Mouse (Mus musculus) monocyte, adult 5-6 weeks (primary cell): Measurements from ENCODE around the gene Mafg. TPM values are rescaled to one million over a fixed set of nuclear protein-coding genes. Genes with fewer than 3 reads are reported as not detected.

ENCODE experiments used
- ATAC-seq: fragments of 153-309, 156-312 bp; replicated peaks from 2 replicates; pipeline ENCODE4 v1.8.0; 2017; ENCODE audit warnings: mild to moderate bottlenecking; ENCODE audit not compliant: low TSS enrichment, insufficient number of reproducible peaks, severe bottlenecking, poor library complexity, low FRiP score
- total RNA-seq: library from RNA; stranded (forward); fragments of 200-1000, 200-491, 200-594 nt; gene quantifications from 3 replicates; pipeline ENCODE4 v1.2.3, GENCODE M21; 2017

Mafg gene
- total RNA-seq, 1 experiment from 2014 or later: 34.0 TPM

- no peak for ATAC-seq
Measured at GRCm38 (mm10) chr11:120578694-120579243, 54.6 kb downstream of the Mafg start.

- ATAC-seq: no peak
Measured at GRCm38 (mm10) chr11:120578024-120578693, 55.2 kb downstream of the Mafg start.

DNA sequence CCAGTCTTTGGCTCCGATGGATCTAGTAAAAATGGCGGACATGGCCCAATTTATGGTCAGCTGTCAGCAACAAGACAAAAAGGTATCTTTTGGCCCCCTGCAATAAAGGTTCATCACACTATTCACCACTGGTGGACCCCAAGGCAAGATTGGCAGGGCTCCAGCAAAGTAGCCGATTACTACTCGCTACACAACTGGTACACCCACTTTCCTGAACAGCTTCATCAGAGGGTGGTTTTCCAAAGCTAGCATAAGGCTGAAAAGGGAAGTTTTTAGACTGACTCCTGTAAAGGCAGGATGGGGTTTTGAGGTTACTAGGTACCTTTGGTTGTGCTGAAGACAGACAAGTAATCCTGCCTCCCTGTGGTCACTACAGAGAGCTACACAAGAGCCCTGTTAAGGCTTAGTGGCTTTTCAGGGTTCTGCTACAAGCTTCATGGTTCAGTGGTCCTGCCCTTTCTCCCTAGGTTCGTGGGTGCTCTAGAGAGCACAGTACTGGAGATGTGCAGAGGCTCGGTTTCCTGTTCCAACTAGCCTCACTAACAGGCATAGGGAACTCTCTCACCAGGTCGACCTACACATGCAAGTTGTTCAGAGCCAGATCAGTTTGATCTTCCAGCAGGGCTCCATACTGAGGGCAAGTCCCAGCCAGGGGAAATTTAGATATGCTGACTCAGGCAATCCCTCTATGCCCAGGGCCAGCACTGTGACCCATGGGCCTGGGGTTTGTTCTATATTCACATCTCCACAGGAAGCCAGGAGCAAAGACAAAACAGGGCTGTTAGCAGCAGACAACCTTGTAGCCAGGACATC lies 56.0 kb downstream of the Mafg start:
- ATAC-seq: no peak

GRCm38 (mm10) chr11:120576365-120576981 lies 56.9 kb downstream of the Mafg start:
- no peak for ATAC-seq

DNA sequence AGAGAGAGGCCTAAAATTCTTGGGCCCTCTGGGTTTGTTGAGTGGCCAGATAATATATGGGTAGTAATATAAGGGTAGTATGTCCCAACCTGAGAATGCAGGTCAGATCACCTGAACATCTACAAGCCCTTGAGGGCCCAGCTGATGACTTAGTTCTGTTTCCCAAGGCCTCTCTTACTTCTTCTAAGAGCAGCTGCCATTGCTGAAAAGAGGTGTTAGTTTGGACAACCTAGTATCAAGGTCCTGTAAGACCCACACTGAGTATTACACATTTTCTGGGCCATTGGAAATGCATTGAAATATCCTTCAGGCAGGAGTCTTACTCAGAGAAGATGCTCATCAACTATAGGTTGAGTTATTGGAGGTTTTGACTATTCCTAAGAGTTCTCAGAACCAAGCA lies 57.5 kb downstream of the Mafg start:
- ATAC-seq: no peak

Other genes with a start within 250 kb of the Mafg start
- 36.2 to 43.1 TPM (median 37.2 TPM) in 3 replicates for gene Nploc4, start 195.9 kb downstream of the Mafg start, total RNA-seq
- not detected in 3 replicates for gene Tspan10, start 191.0 kb downstream of the Mafg start, total RNA-seq
- gene Pde6g, start 180.1 kb downstream of the Mafg start, total RNA-seq: 0.29 TPM in 1 of 3 replicates, not detected in the others
- 3.5 to 6.4 TPM (median 3.9 TPM) in 3 replicates for gene Oxld1, start 175.5 kb downstream of the Mafg start, total RNA-seq
- gene Ccdc137, start 175.5 kb downstream of the Mafg start, total RNA-seq: 17.9 to 37.4 TPM (median 25.2 TPM) in 3 replicates
- 4.8 to 15.5 TPM (median 14.4 TPM) in 3 replicates for gene Arl16, start 166.0 kb downstream of the Mafg start, total RNA-seq
- 30.7 to 37.5 TPM (median 32.4 TPM) in 3 replicates for gene Mrpl12, start 149.0 kb downstream of the Mafg start, total RNA-seq
- 6.6 to 8.1 TPM (median 7.4 TPM) in 3 replicates for gene Slc25a10, start 141.8 kb downstream of the Mafg start, total RNA-seq
- not detected in 3 replicates for gene Gcgr, start 102.9 kb downstream of the Mafg start, total RNA-seq
- 13.8 to 21.9 TPM (median 16.9 TPM) in 3 replicates for gene Mcrip1, start 83.9 kb downstream of the Mafg start, total RNA-seq
- not detected in 3 replicates for gene Ppp1r27, start 82.5 kb downstream of the Mafg start, total RNA-seq
- 331 to 434 TPM (median 349 TPM) in 3 replicates for gene P4hb, start 60.3 kb downstream of the Mafg start, total RNA-seq
- 163 to 262 TPM (median 173 TPM) in 3 replicates for gene Arhgdia, start 52.0 kb downstream of the Mafg start, total RNA-seq
- gene Alyref, start 35.2 kb downstream of the Mafg start, total RNA-seq: 78.4 to 113 TPM (median 112 TPM) in 3 replicates
- 18.5 to 31.2 TPM (median 26.5 TPM) in 3 replicates for gene Anapc11, start 35.2 kb downstream of the Mafg start, total RNA-seq
- gene Npb, start 25.1 kb downstream of the Mafg start, total RNA-seq: not detected in 3 replicates
- 26.9 to 43.7 TPM (median 32.9 TPM) in 3 replicates for gene Pcyt2, start 15.7 kb downstream of the Mafg start, total RNA-seq
- 131 to 192 TPM (median 132 TPM) in 3 replicates for gene Sirt7, start 8.4 kb downstream of the Mafg start, total RNA-seq
- gene Pycr1, start 10.2 kb upstream of the Mafg start, total RNA-seq: 0.57 to 0.58 TPM in 2 of 3 replicates, not detected in the other
- not detected in 3 replicates for gene Myadml2, start 14.6 kb upstream of the Mafg start, total RNA-seq
- not detected in 3 replicates for gene Notum, start 27.6 kb upstream of the Mafg start, total RNA-seq
- 32.3 to 55.6 TPM (median 50.2 TPM) in 3 replicates for gene Aspscr1, start 39.4 kb upstream of the Mafg start, total RNA-seq
- 27.0 to 58.3 TPM (median 41.9 TPM) in 3 replicates for gene Cenpx, start 80.1 kb upstream of the Mafg start, total RNA-seq
- 39.7 to 45.3 TPM (median 41.0 TPM) in 3 replicates for gene Lrrc45, start 80.3 kb upstream of the Mafg start, total RNA-seq
- gene Rac3, start 87.9 kb upstream of the Mafg start, total RNA-seq: 7.1 to 9.7 TPM in 2 of 3 replicates, not detected in the other
- gene Dcxr, start 93.7 kb upstream of the Mafg start, total RNA-seq: 14.8 to 32.2 TPM (median 23.8 TPM) in 3 replicates
- 2.0 TPM in 1 of 3 replicates, not detected in the others for gene Cbr2, start 98.5 kb upstream of the Mafg start, total RNA-seq
- gene Hmga1b, start 129.2 kb upstream of the Mafg start, total RNA-seq: 2.3 to 66.8 TPM (median 12.5 TPM) in 3 replicates
- gene Rfng, start 150.6 kb upstream of the Mafg start, total RNA-seq: 1.0 to 3.9 TPM (median 1.2 TPM) in 3 replicates
- gene Gps1, start 150.7 kb upstream of the Mafg start, total RNA-seq: 55.0 to 59.6 TPM (median 55.7 TPM) in 3 replicates
- 25.1 to 42.4 TPM (median 31.8 TPM) in 3 replicates for gene Dus1l, start 162.8 kb upstream of the Mafg start, total RNA-seq
- 13.2 to 26.4 TPM (median 13.5 TPM) in 3 replicates for gene Fasn, start 190.9 kb upstream of the Mafg start, total RNA-seq